Mouse (Mus musculus): Measurements from ENCODE around the gene Il1f5.

DNA sequence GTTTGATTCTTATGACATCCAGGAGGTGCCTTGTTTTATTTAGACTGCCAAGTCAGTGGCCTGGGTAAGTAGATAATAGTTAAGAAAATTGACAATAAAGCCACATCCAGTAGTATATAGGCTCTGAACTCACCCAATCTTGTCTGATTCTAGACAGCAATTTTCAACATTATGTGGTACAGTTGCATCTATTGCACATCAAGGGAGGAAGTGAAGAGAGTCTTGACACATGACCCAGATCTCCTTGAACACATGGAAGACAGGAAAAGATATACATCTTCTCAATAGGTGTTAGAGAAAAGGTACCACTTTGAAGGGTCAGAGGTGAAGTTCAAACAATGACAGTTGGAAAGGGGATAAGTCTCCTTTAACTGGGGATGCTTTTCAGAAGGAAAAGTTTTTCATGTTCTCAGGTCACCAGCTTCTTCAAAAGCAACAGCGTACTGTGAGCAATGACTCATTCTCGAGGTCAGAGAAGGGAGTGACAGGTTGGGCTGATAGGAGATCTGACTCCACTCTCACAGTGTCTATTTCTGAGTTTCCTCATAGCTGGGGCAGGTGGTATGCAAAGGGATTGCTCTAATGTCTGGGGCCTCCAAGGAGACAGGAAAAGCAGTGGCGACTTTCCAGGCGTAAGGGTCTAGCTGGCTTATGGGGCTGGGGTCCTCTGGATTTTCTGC lies 41.3 kb downstream of the Il1f5 start:
- TF ChIP-seq CTCF (IDR thresholded peaks at IDR 0.05) (no peak), EP300 (IDR thresholded peaks at IDR 0.05) (no peak)
